Comparison of ENCODE assay signal across 31 mouse cellular contexts in the genomic region with DNA sequence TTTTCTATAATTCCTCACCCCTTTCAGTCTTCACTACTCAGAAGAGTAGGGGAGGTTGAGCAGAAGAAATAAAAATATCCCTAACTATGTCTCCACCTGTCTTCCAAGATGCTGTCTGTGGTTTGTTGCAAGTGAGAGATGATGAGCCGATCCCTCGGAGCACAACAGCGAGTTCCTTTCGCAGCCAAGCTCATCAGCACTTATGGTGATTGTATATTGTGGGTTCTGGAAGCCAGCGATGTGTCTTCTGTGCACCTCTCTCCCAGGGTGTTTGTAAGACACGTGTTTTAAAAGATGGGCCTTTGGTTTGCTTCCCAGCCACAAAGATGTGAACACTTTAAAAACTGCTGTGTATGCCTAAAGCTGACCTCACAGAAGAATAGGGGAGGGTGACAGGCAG.
DNase-seq lines count a peak whose midpoint lies in the region; ATAC-seq and TF ChIP-seq lines count a peak whose summit lies in the region.
"Had no signal": no experiment of that assay in that cellular context is flagged by ENCODE, and none has a peak within 500 bp of the region (broad histone marks: within the 10 kb centered on the region; RNA-seq: fewer than 3 reads in every experiment).

No protein-coding gene starts in this region.

- intact Hi-C loops in left cerebral cortex, adult 2 months (cut with DNase I) = loop anchor here (5.0 kb wide), 2 partner anchors 69 to 201 kb away; no protein-coding TSS in a partner anchor

- TF ChIP-seq CTCF in left cerebral cortex, adult 2 months (IDR thresholded peaks at IDR 0.05) = no peak
- TF ChIP-seq CTCF in brain, embryonic 14.5 days (IDR thresholded peaks at IDR 0.05; ENCODE audit: borderline replicate concordance, extremely low read depth, insufficient read depth, insufficient read length) = no peak

- H3K4me1 ChIP-seq in forebrain, embryonic 16.5 days (replicated peaks; ENCODE audit: control insufficient read depth, insufficient read depth, low read length) = peaks cover 6% of the 10 kb centered on the region
- peaks cover 10% of the 10 kb centered on the region for H3K4me1 ChIP-seq in forebrain, embryonic 12.5 days
- H3K4me1 ChIP-seq in heart, embryonic 10.5 days = 0 out of 2 replicates have a peak, but pooled peaks cover 3% of the 10 kb centered on the region
- H3K4me1 ChIP-seq: heart, embryonic 13.5 days had no signal

- 0 out of 2 replicates have a peak overlapping the region, but pooled peaks have one; percentile 8 for H3K27ac ChIP-seq in forebrain, embryonic 16.5 days (ENCODE audit: low read length)
- H3K27ac ChIP-seq in forebrain, embryonic 12.5 days = no peak overlapping the region
- no peak overlapping the region for H3K27ac ChIP-seq in heart, embryonic 10.5 days
- peak overlapping the region; percentile 42; the same call in 1 of the 2 replicates for H3K27ac ChIP-seq in left cerebral cortex, adult 2 months
- H3K27ac ChIP-seq: embryonic facial prominence, embryonic 10.5 days; embryonic facial prominence, embryonic 13.5 days; gastrocnemius, adult 2 months; heart, embryonic 13.5 days; hindbrain, embryonic 14.5 days; hindbrain, postnatal 0 days had no signal

- H3K27me3 ChIP-seq in forebrain, embryonic 16.5 days (replicated peaks; ENCODE audit: control insufficient read depth, insufficient read depth, low read length) = no peaks in the 10 kb centered on the region
- H3K27me3 ChIP-seq in forebrain, embryonic 12.5 days = no peaks in the 10 kb centered on the region
- no peaks in the 10 kb centered on the region for H3K27me3 ChIP-seq in heart, embryonic 10.5 days (ENCODE audit: insufficient read depth, poor library complexity, severe bottlenecking)
- H3K27me3 ChIP-seq: CH12.LX; embryonic facial prominence, embryonic 13.5 days; heart, embryonic 13.5 days; Patski had no signal

- no peaks in the 10 kb centered on the region for H3K36me3 ChIP-seq in forebrain, embryonic 16.5 days (ENCODE audit: control insufficient read depth, insufficient read depth)
- H3K36me3 ChIP-seq in forebrain, embryonic 12.5 days (replicated peaks) = no peaks in the 10 kb centered on the region
- no peaks in the 10 kb centered on the region for H3K36me3 ChIP-seq in heart, embryonic 10.5 days
- H3K36me3 ChIP-seq: embryonic facial prominence, embryonic 10.5 days; embryonic facial prominence, embryonic 13.5 days; G1E; heart, embryonic 13.5 days had no signal

- H3K9ac ChIP-seq in forebrain, embryonic 16.5 days (replicated peaks; ENCODE audit: low read depth, low read length) = no peak overlapping the region
- H3K9ac ChIP-seq in forebrain, embryonic 12.5 days = no peak overlapping the region
- H3K9ac ChIP-seq: embryonic facial prominence, embryonic 13.5 days; heart, embryonic 13.5 days; hindbrain, embryonic 14.5 days had no signal

- ATAC-seq in forebrain, embryonic 16.5 days = no peak
- no peak for ATAC-seq in forebrain, embryonic 12.5 days (ENCODE audit: low FRiP score)
- ATAC-seq: hindbrain, postnatal 0 days; inflammation-experienced regulatory T-cells, adult 6 months; intestine, embryonic 16.5 days; Patski had no signal

- WGBS in forebrain, embryonic 16.5 days = 82% methylated on average over 6 of the region's 6 CpGs
- 91% methylated on average over 6 of the region's 6 CpGs for WGBS in forebrain, embryonic 12.5 days
- 80% methylated on average over 6 of the region's 6 CpGs for WGBS in heart, embryonic 10.5 days

- TF ChIP-seq POLR2A in brain, embryonic 14.5 days (IDR thresholded peaks at IDR 0.05; ENCODE audit: borderline replicate concordance, extremely low read depth, insufficient read depth, insufficient read length, poor library complexity, severe bottlenecking) = no peak

- no peak overlapping the region for H3K4me3 ChIP-seq in forebrain, embryonic 16.5 days (replicated peaks; ENCODE audit: low read length)
- no peak overlapping the region for H3K4me3 ChIP-seq in forebrain, embryonic 12.5 days (replicated peaks)
- no peak overlapping the region for H3K4me3 ChIP-seq in heart, embryonic 10.5 days
- H3K4me3 ChIP-seq in left cerebral cortex, adult 2 months = no peak overlapping the region
- H3K4me3 ChIP-seq: embryonic facial prominence, embryonic 10.5 days; embryonic facial prominence, embryonic 13.5 days; erythroblast, embryonic 14.5 days; gastrocnemius, adult 2 months; heart, embryonic 13.5 days had no signal

- H3K9me3 ChIP-seq in forebrain, embryonic 16.5 days (ENCODE audit: control insufficient read depth, low read length) = no peaks in the 10 kb centered on the region
- H3K9me3 ChIP-seq in forebrain, embryonic 12.5 days = no peaks in the 10 kb centered on the region
- no peaks in the 10 kb centered on the region for H3K9me3 ChIP-seq in heart, embryonic 10.5 days
- H3K9me3 ChIP-seq: embryonic facial prominence, embryonic 10.5 days; embryonic facial prominence, embryonic 13.5 days; G1E; heart, embryonic 13.5 days had no signal

- peak; percentile 41 for DNase-seq in heart, embryonic 10.5 days (ENCODE audit: low spot score)
- no peak for DNase-seq in heart, adult 8-10 months (ENCODE audit: low spot score)
- no peak for DNase-seq in left cerebral cortex, adult 2 months (ENCODE audit: extremely low spot score in 1 of 2, low spot score in 2 of 2)
- no peak for DNase-seq in left cerebral cortex, adult 11 months (ENCODE audit: low spot score)
- peak; percentile 23 for DNase-seq in brain, embryonic 14.5 days (ENCODE audit: low read depth)
- DNase-seq: adrenal gland, postnatal 10 days; adrenal gland, postnatal 36 days; B cell, adult 2 months; cerebellum, adult 11-12 months; cerebellum, adult 8-10 months; cerebellum, postnatal 10 days; cerebellum, postnatal 36 days; embryo, embryonic 11 days; gastrocnemius, adult 2 months; gastrocnemius, postnatal 14 days; heart, adult 11 months; heart, postnatal 14 days; heart, postnatal 4 days had no signal

- no peak overlapping the region for H3K4me2 ChIP-seq in forebrain, embryonic 16.5 days (ENCODE audit: low read length)
- no peak overlapping the region for H3K4me2 ChIP-seq in forebrain, embryonic 12.5 days
- H3K4me2 ChIP-seq: embryonic facial prominence, embryonic 13.5 days; heart, embryonic 13.5 days; hindbrain, embryonic 14.5 days had no signal

Comparison
In these comparisons a context has a peak if more than half of its experiments do, and no peak if none do; other contexts are left out.
1. H3K27ac ChIP-seq: peak in forebrain, embryonic 16.5 days (single experiment) and left cerebral cortex, adult 2 months (single experiment); none in forebrain, embryonic 12.5 days (single experiment) and heart, embryonic 10.5 days (single experiment).
2. DNase-seq: peak in heart, embryonic 10.5 days (single experiment) and brain, embryonic 14.5 days (single experiment); none in heart, adult 8-10 months (single experiment), left cerebral cortex, adult 2 months (0 of 2) and left cerebral cortex, adult 11 months (single experiment).